Comparison of ENCODE assay signal across 12 mouse cellular contexts in genomic region chr5:106446593-106446992, GRCm38 (mm10). TPM values are rescaled to one million over a fixed set of nuclear protein-coding genes. Genes with fewer than 3 reads are reported as not detected.
DNase-seq lines count a peak whose midpoint lies in the region; ATAC-seq lines count a peak whose summit lies in the region.
"Had no signal": no experiment of that assay in that cellular context is flagged by ENCODE, and none has a peak within 500 bp of the region (broad histone marks: within the 10 kb centered on the region; RNA-seq: fewer than 3 reads in every experiment).

No protein-coding gene starts in this region.

- ATAC-seq in megakaryocyte, adult 5-6 weeks (ENCODE audit: poor library complexity, severe bottlenecking) = no peak
- 0 out of 2 replicates have a peak, but pooled peaks have one; percentile 54 for ATAC-seq in hindbrain, embryonic 15.5 days (ENCODE audit: low FRiP score, low read depth)
- no peak for ATAC-seq in liver, embryonic 12.5 days
- ATAC-seq: intestine, embryonic 15.5 days had no signal

- H3K27ac ChIP-seq in hindbrain, embryonic 15.5 days (replicated peaks) = no peak overlapping the region
- H3K27ac ChIP-seq in liver, embryonic 12.5 days = no peak overlapping the region
- H3K27ac ChIP-seq: intestine, embryonic 15.5 days; macrophage had no signal

- no peak overlapping the region for H3K4me2 ChIP-seq in hindbrain, embryonic 15.5 days
- no peak overlapping the region for H3K4me2 ChIP-seq in liver, embryonic 12.5 days
- H3K4me2 ChIP-seq: intestine, embryonic 15.5 days had no signal

- peaks cover 69% of the 10 kb centered on the region for H3K27me3 ChIP-seq in megakaryocyte, embryonic 14.5 days (replicated peaks)
- peaks cover 69% of the 10 kb centered on the region for H3K27me3 ChIP-seq in hindbrain, embryonic 15.5 days
- peaks cover 70% of the 10 kb centered on the region for H3K27me3 ChIP-seq in liver, embryonic 12.5 days (replicated peaks)

- 2% methylated on average over 8 of the region's 8 CpGs for WGBS in hindbrain, embryonic 15.5 days
- 6% methylated on average over 8 of the region's 8 CpGs for WGBS in liver, embryonic 12.5 days (ENCODE audit: insufficient replicate concordance)

- H3K4me1 ChIP-seq in megakaryocyte, embryonic 14.5 days = peaks cover under 1% of the 10 kb centered on the region; the same call in 1 of the 2 replicates
- H3K4me1 ChIP-seq in hindbrain, embryonic 15.5 days (replicated peaks) = peaks cover 12% of the 10 kb centered on the region
- H3K4me1 ChIP-seq in liver, embryonic 12.5 days = no peaks in the 10 kb centered on the region

- peak; percentile 65 for DNase-seq in embryo, embryonic 11 days
- DNase-seq in retina, postnatal 1 day = peak; percentile 81
- DNase-seq in urinary bladder, postnatal 4 days (ENCODE audit: low spot score in 2 of 2) = no peak
- no peak for DNase-seq in right cerebral cortex, adult 2 months (ENCODE audit: low spot score in 2 of 2)

- H3K36me3 ChIP-seq in megakaryocyte, embryonic 14.5 days (replicated peaks; ENCODE audit: low read length) = no peaks in the 10 kb centered on the region
- no peaks in the 10 kb centered on the region for H3K36me3 ChIP-seq in hindbrain, embryonic 15.5 days
- H3K36me3 ChIP-seq in liver, embryonic 12.5 days = no peaks in the 10 kb centered on the region
- H3K36me3 ChIP-seq: intestine, embryonic 15.5 days had no signal

- H3K9me3 ChIP-seq in megakaryocyte, embryonic 14.5 days = no peaks in the 10 kb centered on the region
- H3K9me3 ChIP-seq in hindbrain, embryonic 15.5 days = no peaks in the 10 kb centered on the region
- no peaks in the 10 kb centered on the region for H3K9me3 ChIP-seq in liver, embryonic 12.5 days (replicated peaks)
- H3K9me3 ChIP-seq: intestine, embryonic 15.5 days had no signal

- peak overlapping the region; percentile 5 for H3K4me3 ChIP-seq in megakaryocyte, embryonic 14.5 days (replicated peaks)
- no peak overlapping the region for H3K4me3 ChIP-seq in hindbrain, embryonic 15.5 days
- no peak overlapping the region for H3K4me3 ChIP-seq in liver, embryonic 12.5 days
- H3K4me3 ChIP-seq: intestine, embryonic 15.5 days had no signal

- H3K9ac ChIP-seq in hindbrain, embryonic 15.5 days = no peak overlapping the region
- H3K9ac ChIP-seq in liver, embryonic 12.5 days = no peak overlapping the region
- H3K9ac ChIP-seq: intestine, embryonic 15.5 days had no signal

RNA-seq across cellular contexts. Expression of gene Barhl2, which starts 11.4 kb away (rescaled TPM):
- 0.03 TPM in 1 of 2 replicates, not detected in the other for polyA plus RNA-seq in megakaryocyte, embryonic 14.5 days (2012; ENCODE audit: insufficient read depth, low replicate concordance)
- total RNA-seq in megakaryocyte, adult 5-6 weeks (2015) = not detected in 2 replicates
- total RNA-seq in megakaryocyte, adult 5-6 weeks (2017) = not detected in 2 replicates
- polyA plus RNA-seq in hindbrain, embryonic 15.5 days (2015; fragmentation: Nextera tagmentation; extraction: Ambion mirVana) = 1.6 and 2.2 TPM in 2 replicates
- not detected in 2 replicates for polyA plus RNA-seq in liver, embryonic 12.5 days (2016; fragmentation: Nextera tagmentation; extraction: Ambion mirVana)
- total RNA-seq: adrenal gland, postnatal 36 days had no signal
- polyA plus RNA-seq: intestine, embryonic 15.5 days; macrophage; small intestine, adult 2 months had no signal

Comparison
In these comparisons a context has a peak if more than half of its experiments do, and no peak if none do; other contexts are left out.
1. DNase-seq: peak in embryo, embryonic 11 days (single experiment) and retina, postnatal 1 day (single experiment); none in urinary bladder, postnatal 4 days (0 of 2) and right cerebral cortex, adult 2 months (0 of 2).